9 mouse cellular contexts compared by ENCODE assay signal in genomic region chr7:100818401-100819064, GRCm38 (mm10). TPM values are rescaled to one million over a fixed set of nuclear protein-coding genes. Genes with fewer than 3 reads are reported as not detected.
DNase-seq lines count a peak whose midpoint lies in the region; ATAC-seq and TF ChIP-seq lines count a peak whose summit lies in the region.
"Had no signal": no experiment of that assay in that cellular context is flagged by ENCODE, and none has a peak within 500 bp of the region (broad histone marks: within the 10 kb centered on the region; RNA-seq: fewer than 3 reads in every experiment).

No protein-coding gene starts in this region.

- TF ChIP-seq POLR2A in heart, adult 2 months (IDR thresholded peaks at IDR 0.05; ENCODE audit: insufficient read depth, low read depth, low read length): no peak

- no peak overlapping the region for H3K9ac ChIP-seq in heart, adult 2 months (ENCODE audit: low read depth, low read length)
- H3K9ac ChIP-seq in midbrain, postnatal 0 days (replicated peaks; ENCODE audit: low read length, poor library complexity, severe bottlenecking): no peak overlapping the region
- no peak overlapping the region for H3K9ac ChIP-seq in midbrain, embryonic 11.5 days (ENCODE audit: low read length)
- no peak overlapping the region for H3K9ac ChIP-seq in hindbrain, embryonic 11.5 days (ENCODE audit: low read depth, low read length)
- H3K9ac ChIP-seq: lung, embryonic 15.5 days had no signal

- no peaks in the 10 kb centered on the region for H3K27me3 ChIP-seq in heart, adult 2 months (ENCODE audit: control insufficient read depth, insufficient read depth, low read length)
- no peaks in the 10 kb centered on the region for H3K27me3 ChIP-seq in midbrain, postnatal 0 days (ENCODE audit: insufficient read depth, low read length)
- no peaks in the 10 kb centered on the region for H3K27me3 ChIP-seq in midbrain, embryonic 11.5 days (ENCODE audit: control insufficient read depth, insufficient read depth, low read length)
- no peaks in the 10 kb centered on the region for H3K27me3 ChIP-seq in forebrain, embryonic 10.5 days (ENCODE audit: poor library complexity, severe bottlenecking)
- H3K27me3 ChIP-seq in hindbrain, embryonic 11.5 days (ENCODE audit: control insufficient read depth, insufficient read depth, low read length): no peaks in the 10 kb centered on the region
- H3K27me3 ChIP-seq: lung, embryonic 15.5 days had no signal

- ATAC-seq in midbrain, postnatal 0 days (ENCODE audit: low FRiP score): no peak
- no peak for ATAC-seq in midbrain, embryonic 11.5 days (ENCODE audit: low FRiP score)
- 0 out of 2 replicates have a peak, but pooled peaks have one; percentile 3 for ATAC-seq in neutrophil, adult 5-6 weeks (ENCODE audit: extremely low read depth, insufficient number of reproducible peaks, low FRiP score, poor library complexity, severe bottlenecking)
- no peak for ATAC-seq in hindbrain, embryonic 11.5 days (ENCODE audit: low FRiP score)

- H3K4me1 ChIP-seq in heart, adult 2 months (ENCODE audit: control insufficient read depth, insufficient read depth, low read length): peaks cover 3% of the 10 kb centered on the region
- peaks cover 12% of the 10 kb centered on the region; the same call in 1 of the 2 replicates for H3K4me1 ChIP-seq in midbrain, postnatal 0 days (ENCODE audit: insufficient read depth, low read length)
- peaks cover 8% of the 10 kb centered on the region for H3K4me1 ChIP-seq in midbrain, embryonic 11.5 days (ENCODE audit: control insufficient read depth, insufficient read depth, low read length)
- H3K4me1 ChIP-seq in forebrain, embryonic 10.5 days: peaks cover 17% of the 10 kb centered on the region
- no peaks in the 10 kb centered on the region for H3K4me1 ChIP-seq in hindbrain, embryonic 11.5 days (replicated peaks; ENCODE audit: control insufficient read depth, insufficient read depth, low read length)
- H3K4me1 ChIP-seq: lung, embryonic 15.5 days had no signal

- H3K27ac ChIP-seq in heart, adult 2 months: no peak overlapping the region
- no peak overlapping the region for H3K27ac ChIP-seq in midbrain, postnatal 0 days (ENCODE audit: low read depth, low read length)
- no peak overlapping the region for H3K27ac ChIP-seq in midbrain, embryonic 11.5 days (ENCODE audit: low read depth, low read length)
- no peak overlapping the region for H3K27ac ChIP-seq in forebrain, embryonic 10.5 days
- H3K27ac ChIP-seq in hindbrain, embryonic 11.5 days (ENCODE audit: low read depth, low read length): no peak overlapping the region
- H3K27ac ChIP-seq: lung, embryonic 15.5 days had no signal

- TF ChIP-seq CTCF in heart, adult 2 months (IDR thresholded peaks at IDR 0.05): peak; percentile 69
- peak; percentile 69 for TF ChIP-seq CTCF in midbrain, postnatal 0 days (IDR thresholded peaks at IDR 0.05)

- DNase-seq in heart, adult 2 months: peak in 1 of 2 experiments; percentile 45
- no peak for DNase-seq in heart, adult 9 months (ENCODE audit: low spot score in 2 of 2)
- no peak for DNase-seq in midbrain, postnatal 0 days (ENCODE audit: low spot score)
- no peak for DNase-seq in midbrain, embryonic 11.5 days (ENCODE audit: low spot score, missing footprints)
- peak; percentile 27 for DNase-seq in adrenal gland, postnatal 25 days
- no peak for DNase-seq in forebrain, embryonic 10.5 days (ENCODE audit: extremely low spot score, low spot score)
- no peak for DNase-seq in hindbrain, embryonic 11.5 days (ENCODE audit: low spot score)

- H3K36me3 ChIP-seq in heart, adult 2 months (ENCODE audit: control insufficient read depth, insufficient read depth, low read length): peaks cover 2% of the 10 kb centered on the region
- H3K36me3 ChIP-seq in midbrain, postnatal 0 days (ENCODE audit: insufficient read depth, low read length): no peaks in the 10 kb centered on the region
- no peaks in the 10 kb centered on the region for H3K36me3 ChIP-seq in midbrain, embryonic 11.5 days (ENCODE audit: control insufficient read depth, insufficient read depth, low read length)
- no peaks in the 10 kb centered on the region for H3K36me3 ChIP-seq in forebrain, embryonic 10.5 days (replicated peaks)
- no peaks in the 10 kb centered on the region for H3K36me3 ChIP-seq in hindbrain, embryonic 11.5 days (ENCODE audit: control insufficient read depth, insufficient read depth, low read length)
- H3K36me3 ChIP-seq: lung, embryonic 15.5 days had no signal

- intact Hi-C loops in heart, adult 2 months (cut with DNase I): loop anchor here (1.0 kb wide), 1 partner anchor 133 kb away; no protein-coding TSS in a partner anchor

- 78% methylated on average over 4 of the region's 4 CpGs for WGBS in heart, adult 2 months
- WGBS in midbrain, postnatal 0 days: 89% methylated on average over 4 of the region's 4 CpGs
- WGBS in midbrain, embryonic 11.5 days: 84% methylated on average over 4 of the region's 4 CpGs
- WGBS in forebrain, embryonic 10.5 days: 89% methylated on average over 4 of the region's 4 CpGs
- WGBS in hindbrain, embryonic 11.5 days: 87% methylated on average over 4 of the region's 4 CpGs

- H3K4me2 ChIP-seq in midbrain, postnatal 0 days (ENCODE audit: low read depth, low read length, poor library complexity, severe bottlenecking): no peak overlapping the region
- H3K4me2 ChIP-seq in midbrain, embryonic 11.5 days: no peak overlapping the region
- H3K4me2 ChIP-seq in hindbrain, embryonic 11.5 days (replicated peaks; ENCODE audit: low read depth, low read length): no peak overlapping the region
- H3K4me2 ChIP-seq: lung, embryonic 15.5 days had no signal

- H3K79me2 ChIP-seq in heart, adult 2 months (replicated peaks; ENCODE audit: control insufficient read depth, insufficient read depth, low read length): no peaks in the 10 kb centered on the region

- peak; percentile 54; the same call in 1 of the 2 replicates for TF ChIP-seq EP300 in heart, adult 2 months (IDR thresholded peaks at IDR 0.05; ENCODE audit: insufficient read depth, low read depth, low read length)

- H3K4me3 ChIP-seq in heart, adult 2 months: no peak overlapping the region
- H3K4me3 ChIP-seq in midbrain, postnatal 0 days (ENCODE audit: low read depth, low read length): no peak overlapping the region
- no peak overlapping the region for H3K4me3 ChIP-seq in midbrain, embryonic 11.5 days (ENCODE audit: low read depth, low read length)
- no peak overlapping the region for H3K4me3 ChIP-seq in forebrain, embryonic 10.5 days
- H3K4me3 ChIP-seq in hindbrain, embryonic 11.5 days (ENCODE audit: low read depth, low read length): no peak overlapping the region
- H3K4me3 ChIP-seq: lung, embryonic 15.5 days had no signal

- no peaks in the 10 kb centered on the region for H3K9me3 ChIP-seq in midbrain, postnatal 0 days (ENCODE audit: low read length)
- H3K9me3 ChIP-seq in midbrain, embryonic 11.5 days (ENCODE audit: control insufficient read depth, low read length): no peaks in the 10 kb centered on the region
- H3K9me3 ChIP-seq in forebrain, embryonic 10.5 days: no peaks in the 10 kb centered on the region
- no peaks in the 10 kb centered on the region for H3K9me3 ChIP-seq in hindbrain, embryonic 11.5 days (ENCODE audit: control insufficient read depth, low read length)
- H3K9me3 ChIP-seq: lung, embryonic 15.5 days had no signal

RNA-seq across cellular contexts. Expression of gene Relt, which starts 44.7 kb away (rescaled TPM):
- total RNA-seq in heart, adult 2 months (2021): 1 to 10 TPM; 4.6 to 5.5 TPM
- 6.4 and 7.2 TPM in 2 replicates for polyA plus RNA-seq in heart, adult 2 months (2012; rRNA removed)
- total RNA-seq in midbrain, postnatal 0 days (2014; rRNA removed): 7.8 and 9.0 TPM in 2 replicates
- 5.1 and 5.3 TPM in 2 replicates for polyA plus RNA-seq in midbrain, postnatal 0 days (2015; fragmentation: Nextera tagmentation; extraction: Ambion mirVana)
- 1.7 and 2.2 TPM in 2 replicates for polyA plus RNA-seq in midbrain, embryonic 11.5 days (2014; fragmentation: Nextera tagmentation; extraction: Ambion mirVana)
- total RNA-seq in adrenal gland, postnatal 25 days (2021): 1.0 and 1.3 TPM in 2 replicates
- 95.0 and 122 TPM in 2 replicates for total RNA-seq in neutrophil, adult 5-6 weeks (2017)
- 5.0 and 5.7 TPM in 2 replicates for polyA plus RNA-seq in forebrain, embryonic 10.5 days (2016; fragmentation: Nextera tagmentation; extraction: Ambion mirVana)
- 1.4 and 2.0 TPM in 2 replicates for polyA plus RNA-seq in hindbrain, embryonic 11.5 days (2014; fragmentation: Nextera tagmentation; extraction: Ambion mirVana)
